Mouse (Mus musculus) hindbrain, embryonic 15.5 days (tissue): Measurements from ENCODE around the gene Lrtm2. TPM values are rescaled to one million over a fixed set of nuclear protein-coding genes. Genes with fewer than 3 reads are reported as not detected.

Source experiments
- polyA plus RNA-seq: library from polyadenylated mRNA; unstranded; fragments of >200 nt; fragmentation: Nextera tagmentation; extraction: Ambion mirVana; gene quantifications from 2 replicates; pipeline ENCODE4 v1.2.1, GENCODE M21; 2015

Gene Lrtm2
- polyA plus RNA-seq, 1 experiment from 2014 or later, result 14.6 TPM

Other genes starting within 250 kb of the Lrtm2 start
- 10.6 and 13.2 TPM in 2 replicates for gene Dcp1b, start 155.5 kb downstream of the Lrtm2 start, polyA plus RNA-seq
- 6.3 and 7.0 TPM in 2 replicates for gene Cacna1c, start 134.3 kb downstream of the Lrtm2 start, polyA plus RNA-seq
- 0.45 and 0.46 TPM in 2 replicates for gene Cacna2d4, start 94.2 kb downstream of the Lrtm2 start, polyA plus RNA-seq
- gene Adipor2, start 86.9 kb upstream of the Lrtm2 start, polyA plus RNA-seq, result 36.2 TPM in 2 replicates
- gene Fbxl14, start 148.9 kb upstream of the Lrtm2 start, polyA plus RNA-seq, result 2.3 and 2.4 TPM in 2 replicates
- 4.9 and 6.6 TPM in 2 replicates for gene Wnt5b, start 213.6 kb upstream of the Lrtm2 start, polyA plus RNA-seq